Mouse (Mus musculus) thymus, postnatal 36 days (tissue): ENCODE measurements around the gene Layn.

Source experiments
- DNase-seq, 2 experiments: peaks; one replicate each; pipeline ENCODE4 v3.0.0; 2022; ENCODE audit warnings: mixed read lengths in 2 of 2

Gene Layn

GRCm38 (mm10) chr9:51076979-51077315 lies at the start of gene Layn:
Layn (minus strand) TSS chr9:51077094.
- DNase-seq: peak; percentile 49 to 64

DNA sequence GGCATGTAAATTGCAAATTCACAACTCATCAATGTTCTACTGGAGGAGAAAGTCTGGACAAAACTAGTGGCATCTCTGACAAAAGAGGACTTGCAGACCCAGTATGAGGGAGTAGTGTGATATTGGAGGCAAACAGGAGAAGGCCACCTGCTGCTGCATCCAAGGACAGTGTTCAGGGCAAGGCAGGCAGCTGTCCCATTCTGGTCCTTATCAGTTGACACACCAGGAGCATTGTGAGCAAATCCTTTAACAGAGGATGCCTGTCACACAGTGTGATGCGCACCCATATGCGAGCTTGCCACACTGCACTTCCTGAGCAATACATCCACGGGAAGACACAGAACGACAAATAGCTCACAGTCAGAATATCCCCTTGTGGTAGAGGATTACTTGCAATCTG lies 37.9 kb upstream of the Layn start:
- no peak for DNase-seq

GRCm38 (mm10) chr9:51105751-51106150 lies 28.9 kb upstream of the Layn start:
- no peak for DNase-seq

DNA sequence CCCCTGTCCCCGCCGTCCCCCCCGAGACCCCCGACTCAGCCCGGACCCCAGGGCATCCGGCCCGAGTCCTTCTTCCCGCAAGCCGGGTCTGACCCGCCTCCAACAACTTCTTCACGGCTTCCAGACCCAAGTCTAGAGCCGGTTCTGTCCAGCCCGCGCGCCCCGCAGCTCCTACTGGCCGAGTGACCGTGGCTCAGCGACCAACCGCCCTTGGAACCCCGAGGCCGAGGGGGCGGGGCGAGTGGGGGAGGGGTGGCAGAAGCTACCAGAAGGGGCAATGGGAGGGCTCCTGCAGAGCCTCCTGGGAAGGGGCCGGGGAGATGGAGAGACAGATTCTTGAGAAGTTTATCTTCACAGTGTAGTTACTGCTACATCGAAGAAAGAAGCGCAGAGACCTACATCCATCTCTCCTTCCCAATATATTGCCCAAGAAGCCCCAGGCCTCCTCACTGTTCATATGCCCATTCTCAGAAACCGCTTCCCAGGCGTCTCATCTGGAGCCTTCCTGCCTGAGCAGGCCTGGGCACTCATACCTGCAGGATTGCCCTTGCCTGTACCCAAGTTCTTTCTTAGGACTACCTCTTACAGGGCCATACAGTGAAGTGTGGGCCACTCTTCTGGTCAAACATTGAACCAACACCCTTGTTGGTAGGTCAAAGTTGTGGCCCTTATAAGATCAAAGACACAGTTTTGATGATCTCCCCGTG lies 27.1 kb upstream of the Layn start:
- DNase-seq: peak in 1 of 2 experiments; percentile 5

- DNase-seq: peak; percentile 3 to 6
These were observed 26.3 kb upstream of the Layn start for GRCm38 (mm10) chr9:51102963-51103807.

GRCm38 (mm10) chr9:51101756-51102425 lies 25.0 kb upstream of the Layn start, which contains the start of gene 4833427G06Rik:
4833427G06Rik (minus strand) TSS chr9:51102078.
- DNase-seq: no peak

DNA sequence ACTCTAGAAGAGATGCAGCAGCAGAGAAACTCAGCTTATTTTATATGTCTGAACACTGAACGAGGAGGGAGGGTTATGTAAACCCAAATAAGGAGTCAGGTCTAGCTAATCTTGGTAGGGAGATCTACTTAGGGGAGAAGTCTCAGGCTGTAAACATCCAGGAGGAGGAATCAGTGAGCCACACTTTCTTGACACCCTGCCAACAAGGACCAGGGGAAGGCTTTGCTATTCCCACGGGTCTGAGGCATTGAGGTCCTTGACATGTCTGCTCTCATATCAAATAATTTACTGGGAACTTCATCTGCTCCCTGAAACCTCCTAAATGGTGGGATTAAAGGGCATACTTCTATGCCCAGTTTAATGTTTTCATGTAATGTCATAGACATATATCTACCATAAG lies 19.4 kb upstream of the Layn start:
- DNase-seq: no peak

DNA sequence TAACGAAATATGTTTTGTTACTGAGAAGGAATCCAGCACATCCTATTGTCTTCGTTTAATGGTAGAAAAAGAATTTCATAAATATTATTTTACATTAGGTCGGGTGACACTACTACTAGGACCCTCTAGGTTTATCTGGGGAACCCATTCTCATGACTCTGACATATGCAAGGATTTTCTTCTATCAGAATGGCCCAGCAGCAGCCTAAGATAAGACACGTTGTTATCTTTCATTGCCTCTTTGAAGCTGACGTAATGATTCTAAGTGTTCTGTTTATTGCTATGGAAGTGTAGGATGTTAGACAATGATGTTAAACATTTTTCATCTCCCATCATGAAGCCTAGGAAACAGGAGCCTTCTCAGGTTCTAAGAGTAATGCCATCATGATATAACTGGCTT lies 16.8 kb upstream of the Layn start:
- DNase-seq: no peak

- DNase-seq: no peak
These were observed 4.7 kb upstream of the Layn start for GRCm38 (mm10) chr9:51081614-51082013.

DNA sequence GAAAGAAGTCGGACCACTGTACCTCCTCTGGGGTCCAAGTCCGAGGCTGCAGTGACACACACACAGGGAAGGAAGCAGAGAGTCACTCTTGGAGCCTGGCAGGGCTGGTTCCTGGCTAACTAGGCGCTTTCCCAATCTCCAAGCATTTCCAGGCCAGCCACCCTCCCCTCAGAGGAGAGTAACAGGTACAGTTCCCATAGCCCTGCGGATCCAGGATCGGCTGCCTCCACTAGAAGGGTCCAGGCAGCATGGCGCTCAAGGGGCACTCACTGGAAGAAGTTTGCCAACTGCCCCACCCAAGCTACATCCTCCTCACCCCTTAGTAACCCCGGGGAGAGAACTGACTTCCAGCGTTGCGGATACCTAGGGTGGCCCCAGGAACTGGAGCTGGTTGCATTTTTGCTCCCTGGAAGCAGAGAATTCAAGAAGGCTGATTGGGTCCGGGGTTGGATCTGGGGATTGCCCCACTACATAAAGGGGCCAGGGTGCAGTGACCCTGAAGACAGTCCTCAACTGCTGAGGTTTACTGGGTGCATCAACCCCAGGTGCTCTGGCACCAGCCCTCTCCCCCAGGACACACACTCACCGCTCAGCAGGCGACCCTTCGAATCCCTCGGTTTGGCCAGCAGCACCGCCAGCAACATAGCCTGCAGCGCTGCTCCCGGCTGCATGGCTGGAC lies 455 bp downstream of the Layn start:
- DNase-seq: peak; percentile 3 to 7

GRCm38 (mm10) chr9:51075780-51076179 lies 1.1 kb downstream of the Layn start:
- DNase-seq: peak in 1 of 2 experiments; percentile 4

GRCm38 (mm10) chr9:51070801-51071200 lies 6.1 kb downstream of the Layn start:
- DNase-seq: no peak

- DNase-seq: no peak
These were observed 8.7 kb downstream of the Layn start for GRCm38 (mm10) chr9:51068202-51068601.

GRCm38 (mm10) chr9:51060601-51061000 lies 16.3 kb downstream of the Layn start, which contains the start of gene Btg4:
Btg4 (plus strand) TSS chr9:51060901.
- no peak for DNase-seq

DNA sequence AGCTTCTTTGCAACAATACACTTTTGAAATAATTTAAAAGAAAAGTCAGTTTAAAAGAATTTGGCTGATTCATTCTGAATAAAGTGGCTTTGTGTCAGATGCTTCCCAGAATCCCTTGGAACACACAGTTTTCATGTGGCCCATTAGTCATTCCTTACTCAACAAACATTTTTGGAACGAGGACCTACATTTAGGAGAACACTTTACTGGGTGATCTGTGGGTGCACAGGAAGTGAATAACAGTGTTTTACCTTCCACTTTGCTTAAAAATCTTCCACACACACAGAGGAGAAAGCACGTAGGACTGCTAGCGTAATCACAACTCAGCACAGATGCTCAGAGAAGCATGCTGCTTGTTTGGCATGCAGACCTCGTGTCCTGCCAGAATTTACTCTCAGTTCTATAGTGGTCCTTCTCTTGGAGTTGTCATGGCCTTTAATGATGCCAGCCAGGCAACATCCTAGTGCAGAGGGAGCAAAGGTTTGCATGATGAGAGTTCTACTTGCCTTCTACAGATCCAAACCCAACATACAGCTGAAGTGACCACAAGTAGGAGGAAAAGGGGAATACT lies 17.9 kb downstream of the Layn start:
- DNase-seq: no peak

- DNase-seq: no peak
These were observed 20.3 kb downstream of the Layn start for GRCm38 (mm10) chr9:51056360-51057324.

GRCm38 (mm10) chr9:51052180-51052579 lies 24.7 kb downstream of the Layn start:
- no peak for DNase-seq

DNA sequence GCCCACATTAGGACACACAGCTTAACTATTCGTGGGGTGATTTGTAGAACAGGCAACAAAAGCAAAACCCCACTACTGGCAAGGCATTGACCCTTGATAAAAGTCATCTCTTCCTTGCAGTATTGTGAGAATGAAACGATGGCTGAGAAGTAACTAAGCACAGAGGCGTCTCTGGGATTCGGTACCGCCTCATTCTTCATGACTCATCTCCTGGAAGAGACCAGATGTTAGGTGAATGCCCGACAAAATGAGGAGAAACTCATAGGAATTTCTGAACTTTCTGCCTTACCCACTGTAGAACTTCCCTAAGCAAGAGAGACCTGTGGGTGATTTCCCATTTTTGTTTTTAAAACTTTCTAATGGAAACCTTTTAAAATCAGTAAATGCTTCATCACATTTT lies 34.8 kb downstream of the Layn start:
- DNase-seq: no peak

DNA sequence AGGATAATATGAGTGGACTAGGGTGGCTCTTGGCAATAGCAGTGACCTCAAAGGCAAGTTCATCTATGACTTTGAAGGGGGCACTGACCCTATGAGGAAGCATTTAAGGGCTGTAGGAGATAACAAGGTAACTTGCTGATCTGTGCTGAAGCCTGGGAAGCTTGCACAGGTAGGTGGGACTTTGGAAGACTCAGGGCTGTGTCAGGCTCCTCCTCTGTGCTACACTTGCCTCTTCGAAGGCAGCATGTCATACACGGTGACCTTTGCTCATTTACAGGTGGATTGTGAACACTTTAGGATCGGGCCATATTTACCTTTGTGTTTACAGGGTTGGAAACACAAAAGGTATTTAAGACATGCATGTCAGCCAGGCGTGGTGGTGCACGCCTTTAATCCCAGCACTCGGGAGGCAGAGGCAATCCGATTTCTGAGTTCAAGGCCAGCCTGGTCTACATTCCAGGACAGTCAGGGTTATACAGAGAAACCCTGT lies 35.4 kb downstream of the Layn start:
- no peak for DNase-seq

GRCm38 (mm10) chr9:51032785-51033529 lies 43.9 kb downstream of the Layn start:
- no peak for DNase-seq
